Mouse (Mus musculus) ovary, adult 18-20 months (tissue): ENCODE measurements around the gene Rxrg.
A peak's percentile ranks its signal among the peaks of the same experiment; 100 is the strongest.

ENCODE experiments used
- DNase-seq: peaks from one replicate; pipeline ENCODE4 v3.0.0; 2022; ENCODE audit warnings: low spot score, mixed read lengths

The Rxrg gene

GRCm38 (mm10) chr1:167598255-167599081 is at the start of gene Rxrg:
Rxrg (plus strand) TSS chr1:167598384.
- no peak for DNase-seq

- DNase-seq = no peak
Observed at GRCm38 (mm10) chr1:167549324-167549723, 48.9 kb upstream of the Rxrg start.

- no peak for DNase-seq
Observed at GRCm38 (mm10) chr1:167551601-167552000, 46.6 kb upstream of the Rxrg start.

GRCm38 (mm10) chr1:167553959-167554526 is 44.1 kb upstream of the Rxrg start:
- no peak for DNase-seq

- DNase-seq = no peak
Observed at GRCm38 (mm10) chr1:167566571-167566970, 31.6 kb upstream of the Rxrg start.

- DNase-seq = no peak
Observed at GRCm38 (mm10) chr1:167579131-167579530, 19.1 kb upstream of the Rxrg start.

- DNase-seq = no peak
Observed at GRCm38 (mm10) chr1:167583195-167583594, 15.0 kb upstream of the Rxrg start.

GRCm38 (mm10) chr1:167583888-167584287 is 14.3 kb upstream of the Rxrg start:
- no peak for DNase-seq

- DNase-seq = no peak
Observed at GRCm38 (mm10) chr1:167588747-167589558, 9.2 kb upstream of the Rxrg start.

- DNase-seq = no peak
Observed at GRCm38 (mm10) chr1:167592175-167592574, 6.0 kb upstream of the Rxrg start.

GRCm38 (mm10) chr1:167599211-167599735 is 1.1 kb downstream of the Rxrg start:
- DNase-seq = no peak

- no peak for DNase-seq
Observed at GRCm38 (mm10) chr1:167608201-167608741, 10.1 kb downstream of the Rxrg start.

GRCm38 (mm10) chr1:167617131-167617530 is 18.9 kb downstream of the Rxrg start:
- no peak for DNase-seq

- DNase-seq = peak; percentile 12
Observed at GRCm38 (mm10) chr1:167617995-167618489, 19.9 kb downstream of the Rxrg start.

- DNase-seq = no peak
Observed at GRCm38 (mm10) chr1:167620206-167620795, 22.1 kb downstream of the Rxrg start.

GRCm38 (mm10) chr1:167625098-167625497 is 26.9 kb downstream of the Rxrg start:
- no peak for DNase-seq

- DNase-seq = no peak
Observed at GRCm38 (mm10) chr1:167631765-167632164, 33.6 kb downstream of the Rxrg start.

GRCm38 (mm10) chr1:167635702-167636101 is 37.5 kb downstream of the Rxrg start:
- no peak for DNase-seq

- no peak for DNase-seq
Observed at GRCm38 (mm10) chr1:167636948-167637347, 38.8 kb downstream of the Rxrg start.

GRCm38 (mm10) chr1:167638053-167638452 is 39.9 kb downstream of the Rxrg start:
- no peak for DNase-seq

- DNase-seq = no peak
Observed at GRCm38 (mm10) chr1:167638901-167639300, 40.7 kb downstream of the Rxrg start.
